Mouse (Mus musculus): ENCODE measurements around the gene Cbfb.

Gene Cbfb

GRCm38 (mm10) chr8:105251954-105252353 lies 81.5 kb downstream of the Cbfb start:
- no peak for DNase-seq (ENCODE audit: low spot score in 2 of 2)

- DNase-seq (ENCODE audit: low spot score in 2 of 2), result no peak
Observed at GRCm38 (mm10) chr8:105252680-105253537, 82.4 kb downstream of the Cbfb start.

GRCm38 (mm10) chr8:105253766-105254151 lies 83.3 kb downstream of the Cbfb start:
- no peak for DNase-seq (ENCODE audit: low spot score in 2 of 2)

- DNase-seq (ENCODE audit: low spot score in 2 of 2), result peak; percentile 88 to 96
Observed at GRCm38 (mm10) chr8:105254152-105254965, 83.9 kb downstream of the Cbfb start.

GRCm38 (mm10) chr8:105254966-105255350 lies 84.5 kb downstream of the Cbfb start, which contains the start of gene B3gnt9:
TSS of gene B3gnt9 (minus strand) at chr8:105255153.
- DNase-seq (ENCODE audit: low spot score in 2 of 2), result peak in 1 of 2 experiments; percentile 74

- DNase-seq (ENCODE audit: low spot score in 2 of 2), result no peak
Observed at GRCm38 (mm10) chr8:105257318-105258114, 87.0 kb downstream of the Cbfb start.

- no peak for DNase-seq (ENCODE audit: low spot score in 2 of 2)
Observed at GRCm38 (mm10) chr8:105258911-105259720, 88.6 kb downstream of the Cbfb start.

- DNase-seq (ENCODE audit: low spot score in 2 of 2), result peak; percentile 80 to 88
Observed at GRCm38 (mm10) chr8:105259721-105260320, 89.3 kb downstream of the Cbfb start.

GRCm38 (mm10) chr8:105260371-105261099 lies 90.1 kb downstream of the Cbfb start:
- no peak for DNase-seq (ENCODE audit: low spot score in 2 of 2)

GRCm38 (mm10) chr8:105261326-105261980 lies 91.0 kb downstream of the Cbfb start:
- DNase-seq (ENCODE audit: low spot score in 2 of 2), result no peak

GRCm38 (mm10) chr8:105263244-105263912 lies 92.9 kb downstream of the Cbfb start:
- no peak for DNase-seq (ENCODE audit: low spot score in 2 of 2)

GRCm38 (mm10) chr8:105264024-105264982 lies 93.8 kb downstream of the Cbfb start, which contains the start of the genes Tradd and Fbxl8:
TSS of gene Tradd (minus strand) at chr8:105264609.
TSS of gene Fbxl8 (plus strand) at chr8:105264648.
- peak; percentile 70 to 83 for DNase-seq (ENCODE audit: low spot score in 2 of 2)

- peak in 1 of 2 experiments; percentile 52 for DNase-seq (ENCODE audit: low spot score in 2 of 2)
Observed at GRCm38 (mm10) chr8:105265128-105265527, 94.7 kb downstream of the Cbfb start.

- peak in 1 of 2 experiments; percentile 56 for DNase-seq (ENCODE audit: low spot score in 2 of 2)
Observed at GRCm38 (mm10) chr8:105266775-105267174, 96.3 kb downstream of the Cbfb start.

Measured in spleen, postnatal 10 days (tissue).